Mouse (Mus musculus) E14TG2a.4 (cell line): ENCODE measurements around the gene Apobec3.

Experiments
- CTCF ChIP-seq: conservative IDR thresholded peaks from 2 replicates; pipeline ENCODE4 v1.5.1; 2014; ENCODE audit warnings: low read length
- NANOG ChIP-seq: IDR thresholded peaks from 2 replicates; pipeline ENCODE4 v1.6.1; 2014; ENCODE audit warnings: borderline replicate concordance, low read length, mixed read lengths
- POU5F1 ChIP-seq: IDR thresholded peaks from 2 replicates; pipeline ENCODE4 v1.6.1; 2014; ENCODE audit warnings: low read length, borderline replicate concordance

DNA sequence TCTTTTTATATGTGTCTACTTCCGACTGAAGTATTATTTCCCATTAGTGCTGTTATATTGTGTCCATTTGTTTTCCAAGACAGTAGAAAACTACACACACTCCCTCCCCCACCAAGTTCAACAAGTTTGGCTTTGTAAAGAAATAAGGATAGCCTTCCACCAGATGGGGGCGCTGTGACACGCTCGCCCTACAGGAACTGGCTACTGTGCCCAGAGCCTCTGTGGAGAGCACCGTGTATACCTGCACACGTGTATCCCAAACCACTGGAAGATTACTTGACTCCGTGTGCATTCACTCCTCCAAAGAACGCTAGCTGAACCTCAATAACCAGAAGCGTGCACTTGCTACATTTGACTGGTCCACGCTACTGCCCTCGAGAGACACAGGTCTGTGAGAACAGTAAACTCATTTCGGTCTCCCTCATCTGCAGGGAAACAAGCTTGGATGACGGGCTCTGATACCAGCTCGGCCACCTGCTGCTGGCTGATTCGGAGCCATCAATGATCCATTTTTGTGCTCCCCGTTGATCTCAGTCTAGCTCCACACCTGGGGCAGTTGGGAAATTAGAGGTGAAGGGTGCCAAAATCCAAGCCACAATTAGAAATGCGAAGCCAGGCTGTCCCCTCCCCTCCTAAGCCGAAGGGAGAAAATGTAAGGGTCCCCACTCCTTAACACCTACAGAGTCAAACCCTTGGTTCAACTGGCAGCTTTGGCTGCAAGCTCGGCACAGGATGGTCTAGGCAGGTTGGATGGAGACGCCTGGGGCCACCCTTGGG, at the start of gene Apobec3:
- no peak; the same call in 1 of the 2 replicates for TF ChIP-seq NANOG
- TF ChIP-seq CTCF: peak; percentile 63
- TF ChIP-seq POU5F1: no peak
